Mouse (Mus musculus) ovary, postnatal 36 days (tissue): ENCODE data around the gene Gm26657.

Experiments used
- DNase-seq: peaks from one replicate; pipeline ENCODE4 v3.0.0; 2022; ENCODE audit warnings: low spot score, mixed read lengths

Gm26657 gene

DNA sequence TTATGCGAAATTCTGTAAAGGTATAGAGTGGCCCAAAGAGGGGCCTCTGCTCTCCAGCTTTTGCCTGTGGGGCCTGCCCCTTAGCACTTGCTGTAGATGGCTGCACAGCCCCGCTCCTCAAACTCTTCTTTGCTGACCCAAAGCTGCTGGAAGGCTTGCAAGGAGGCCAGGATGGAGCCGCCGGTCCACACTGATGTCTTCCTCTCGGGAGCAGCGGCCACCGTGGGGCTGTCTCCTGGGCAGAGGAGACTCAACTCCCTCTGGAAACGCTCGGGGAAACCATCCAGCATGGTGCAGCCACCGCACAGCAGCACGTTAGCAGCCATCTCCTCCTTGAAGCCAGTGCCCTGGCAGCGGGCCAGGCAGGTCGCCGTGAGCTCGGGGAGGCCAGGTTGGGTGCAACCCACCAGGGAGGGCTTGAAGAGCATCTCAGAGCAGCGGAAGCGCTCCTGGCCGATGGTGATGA, at the start of gene Gm26657:
Gene Gm26657 (plus strand): TSS at position 51 of the 466 bp plus-strand sequence.
- DNase-seq, result no peak

DNA sequence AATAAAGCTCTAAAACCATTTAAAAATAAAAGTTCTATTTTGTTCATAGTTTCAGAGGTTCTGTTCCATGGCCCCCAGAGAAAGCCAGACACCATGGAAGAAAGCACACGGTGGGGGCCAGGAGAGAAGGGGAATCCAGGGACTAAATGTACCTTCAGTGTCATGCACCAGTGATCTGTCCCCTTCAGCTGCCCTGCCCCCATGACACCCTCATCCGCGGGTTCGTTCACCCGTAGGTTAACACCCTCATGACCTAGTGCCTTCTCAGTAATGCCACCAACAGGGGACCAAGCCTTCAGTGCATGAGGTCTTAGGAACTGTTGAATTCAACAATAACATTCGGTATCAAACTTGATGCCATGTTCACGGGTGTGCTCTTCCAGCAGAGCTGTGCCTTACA, 43.5 kb upstream of the Gm26657 start:
- no peak for DNase-seq

DNA sequence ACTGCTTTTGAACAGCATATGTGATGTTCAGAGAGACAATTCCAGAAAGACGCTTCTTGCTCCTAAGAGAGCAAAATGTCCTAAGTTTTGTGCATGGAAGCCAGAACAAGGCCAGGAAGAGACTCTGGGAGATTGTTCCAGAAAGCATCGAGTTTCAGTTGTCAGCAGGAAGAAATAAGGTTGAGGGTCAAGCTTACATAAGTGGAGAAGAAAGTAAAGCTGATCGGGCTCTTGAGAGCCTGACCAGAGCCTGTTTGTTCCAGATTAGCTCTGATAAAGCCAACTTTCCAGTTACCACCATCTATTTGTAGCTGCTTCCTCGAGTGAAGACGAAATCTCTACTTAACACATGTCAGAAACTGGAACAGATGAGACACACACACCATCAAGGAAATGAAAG, 41.2 kb upstream of the Gm26657 start:
- DNase-seq, result no peak

DNA sequence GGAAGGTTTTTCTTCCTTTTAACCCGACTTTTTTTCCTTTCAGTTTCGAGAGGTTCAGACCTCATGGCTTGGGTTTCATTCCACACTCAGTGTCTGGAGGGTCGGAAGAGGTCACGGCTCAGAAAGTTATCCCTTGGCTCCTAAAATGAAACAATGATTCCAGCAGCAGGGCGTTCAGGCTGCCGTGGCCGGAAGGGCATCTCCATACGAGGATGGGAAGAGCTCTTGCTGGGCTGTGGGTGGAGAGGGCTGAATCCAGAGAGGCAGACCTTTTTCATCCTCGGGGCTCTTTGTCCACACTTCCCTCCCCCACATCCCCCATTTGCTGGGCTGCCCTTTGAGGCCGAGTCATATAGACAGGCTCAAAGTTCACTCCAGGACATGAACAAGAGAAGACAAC, 37.6 kb upstream of the Gm26657 start:
- DNase-seq, result no peak

DNA sequence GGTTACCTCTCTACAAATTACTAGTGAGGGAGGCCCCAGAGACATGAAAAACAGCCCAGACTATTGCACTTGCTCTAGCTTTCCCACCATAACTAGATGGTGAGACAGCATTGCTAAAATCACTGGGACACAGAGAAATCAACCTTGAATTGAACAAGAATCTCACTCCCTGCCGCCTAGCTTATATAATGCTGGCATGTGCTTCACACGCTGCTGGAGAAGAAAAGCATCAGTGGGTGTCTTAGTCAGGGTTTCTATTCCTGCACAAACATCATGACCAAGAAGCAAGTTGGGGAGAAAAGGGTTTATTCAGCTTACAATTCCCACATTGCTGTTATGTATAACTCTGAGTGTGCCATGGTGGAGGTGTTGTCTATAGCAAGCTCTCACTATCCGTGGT, 26.7 kb upstream of the Gm26657 start:
- DNase-seq, result no peak

DNA sequence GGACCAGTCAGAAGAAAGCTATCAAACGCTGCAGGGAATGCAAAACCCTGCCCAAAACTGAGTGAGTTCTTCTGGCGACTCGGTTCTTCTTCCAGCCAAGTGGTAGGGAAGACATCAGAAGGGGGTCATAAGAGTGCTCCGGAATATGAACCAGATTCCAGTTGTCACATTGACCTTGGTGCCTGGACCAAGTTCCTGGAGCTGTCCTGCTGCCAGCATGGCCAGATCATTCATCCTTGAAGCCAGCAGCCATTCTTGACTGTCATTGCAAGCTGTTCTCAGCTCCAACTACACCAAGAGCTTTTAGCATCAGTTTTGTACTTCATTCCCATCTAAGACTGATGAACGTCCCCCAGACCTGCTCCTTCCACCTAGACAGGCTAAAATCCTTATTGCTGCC, 23.1 kb upstream of the Gm26657 start:
- DNase-seq, result no peak

DNA sequence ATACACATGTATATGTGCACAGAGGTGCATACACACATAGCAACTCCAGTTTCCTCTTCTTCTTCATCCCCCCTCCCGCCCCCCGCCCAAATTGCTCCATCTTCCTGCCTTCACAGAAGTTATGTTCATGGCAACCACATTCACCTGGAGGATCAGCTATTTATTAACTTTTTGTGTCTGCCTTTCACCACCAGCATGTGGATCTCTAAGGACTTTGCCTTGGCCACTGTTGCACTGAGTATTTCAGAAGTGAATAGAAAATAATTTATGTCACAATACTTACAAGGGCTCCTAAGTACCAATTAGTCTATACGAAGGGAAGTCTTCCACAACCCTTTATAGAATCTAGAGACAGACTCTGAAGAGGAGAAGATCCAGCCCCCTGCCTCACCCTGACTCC, 21.9 kb upstream of the Gm26657 start:
- DNase-seq, result no peak

DNA sequence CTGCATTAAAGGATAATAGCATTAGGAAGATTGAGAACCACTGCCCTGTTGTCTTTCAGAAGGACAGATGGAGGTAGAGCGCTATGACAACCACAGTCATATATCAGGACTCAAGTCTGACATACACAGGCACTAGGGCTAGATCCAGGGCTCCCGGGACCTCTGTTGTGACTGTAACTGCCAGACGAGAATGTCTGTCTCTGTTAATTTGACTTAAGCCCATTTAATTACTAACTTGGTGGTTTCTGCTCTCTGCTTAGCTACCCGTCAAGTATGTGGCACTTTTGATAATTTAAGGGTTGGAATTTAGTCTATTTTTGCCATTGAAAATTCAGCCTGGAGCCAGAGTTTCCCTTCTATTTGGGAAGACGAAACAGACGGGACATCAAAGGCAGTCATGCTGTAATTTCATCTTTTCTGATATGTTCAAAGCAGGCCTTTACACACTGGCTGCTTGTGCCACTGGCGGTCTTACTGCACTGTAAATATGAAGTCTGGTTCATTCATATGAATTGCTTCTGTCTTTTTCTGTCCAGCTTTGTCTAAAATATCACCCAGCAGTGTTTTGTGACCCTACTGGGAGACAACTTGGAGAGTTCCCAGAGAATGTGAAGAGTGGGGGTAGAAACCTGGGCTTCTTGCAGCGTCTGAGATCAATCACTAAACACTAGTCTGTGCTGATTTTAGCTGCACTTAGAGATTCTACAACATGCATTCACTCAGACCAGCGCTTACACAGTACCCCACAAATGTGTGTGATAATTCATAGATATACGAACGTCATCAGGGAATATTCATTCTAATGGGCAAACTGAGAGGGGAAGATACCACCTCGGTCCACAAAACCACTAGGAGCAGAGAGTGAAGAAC, 21.1 kb upstream of the Gm26657 start:
- no peak for DNase-seq

DNA sequence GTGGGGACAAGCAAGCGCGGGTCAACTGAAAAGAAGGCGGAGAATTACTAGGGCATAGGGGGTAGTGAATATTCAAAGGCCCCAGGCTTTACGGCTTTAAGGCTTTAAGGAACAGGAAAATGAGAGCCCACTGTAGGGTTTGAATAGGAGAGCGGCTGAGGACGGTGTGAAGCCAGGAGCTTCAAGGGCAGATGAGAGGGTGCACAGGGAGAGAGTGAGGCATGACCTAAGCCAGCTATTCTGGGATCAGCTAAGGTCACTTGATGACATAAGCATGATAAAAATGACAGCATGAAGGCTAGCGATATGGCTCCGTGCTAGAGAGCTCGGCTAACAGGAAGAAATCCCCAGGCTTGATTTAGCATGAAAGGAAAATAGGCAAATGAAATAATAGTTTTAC, 20.4 kb upstream of the Gm26657 start:
- DNase-seq, result no peak

DNA sequence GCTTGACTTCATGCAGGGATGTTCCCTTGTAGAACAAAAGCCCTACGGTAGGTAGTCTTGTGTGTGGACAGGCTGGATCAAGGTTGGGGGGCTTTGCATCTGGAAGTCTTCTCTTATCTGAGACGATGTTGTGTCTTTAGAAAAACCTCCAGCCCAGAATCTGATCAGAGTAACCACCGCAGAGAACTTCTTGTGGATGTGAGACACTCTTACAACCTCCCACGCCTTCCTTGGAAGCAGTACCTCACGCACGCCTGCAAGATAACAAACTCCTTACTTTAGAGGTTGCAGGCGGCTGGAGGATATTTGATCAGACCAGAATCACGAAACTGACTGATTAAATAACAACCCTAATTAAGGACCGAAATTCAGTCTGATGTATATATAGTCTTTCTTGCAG, 19.5 kb upstream of the Gm26657 start:
- no peak for DNase-seq

DNA sequence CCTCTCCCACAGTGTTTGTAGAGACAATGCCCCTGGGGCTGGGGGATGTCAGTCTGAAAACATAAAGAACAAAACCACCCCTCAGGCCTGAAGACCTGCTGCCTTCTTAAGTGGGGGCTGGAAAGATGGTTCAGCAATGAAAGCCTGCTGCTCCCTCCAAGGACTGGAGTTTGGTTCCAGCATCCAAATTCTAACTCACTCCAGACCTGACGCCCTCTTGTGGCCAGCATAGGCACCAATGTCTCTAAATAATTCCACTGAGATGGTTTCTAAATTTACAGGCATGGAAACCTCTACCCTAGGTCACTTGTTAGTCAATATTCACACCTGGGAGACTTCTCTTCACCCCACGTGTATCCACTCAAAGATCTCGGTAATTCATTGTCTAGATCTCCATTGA, 18.4 kb upstream of the Gm26657 start:
- no peak for DNase-seq

DNA sequence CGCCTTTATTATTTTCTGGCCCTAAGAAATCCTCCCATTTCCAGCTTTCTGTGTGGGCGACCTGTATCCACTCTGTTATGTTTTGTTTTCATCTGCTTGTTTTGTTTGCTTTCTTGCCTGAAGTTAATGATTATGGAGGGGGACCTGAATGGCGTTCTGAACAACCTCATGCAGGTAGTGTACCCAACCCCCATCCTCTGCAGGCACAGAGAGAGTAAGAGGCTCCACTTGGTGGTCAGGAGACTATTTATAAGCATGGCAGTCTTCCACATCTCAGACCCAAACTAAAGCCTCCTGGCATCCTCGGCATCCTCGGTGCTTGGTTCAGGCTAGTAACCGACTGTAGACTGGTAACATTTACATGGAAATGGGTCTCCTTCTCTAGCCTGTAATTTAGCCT, 17.5 kb upstream of the Gm26657 start:
- DNase-seq, result no peak

DNA sequence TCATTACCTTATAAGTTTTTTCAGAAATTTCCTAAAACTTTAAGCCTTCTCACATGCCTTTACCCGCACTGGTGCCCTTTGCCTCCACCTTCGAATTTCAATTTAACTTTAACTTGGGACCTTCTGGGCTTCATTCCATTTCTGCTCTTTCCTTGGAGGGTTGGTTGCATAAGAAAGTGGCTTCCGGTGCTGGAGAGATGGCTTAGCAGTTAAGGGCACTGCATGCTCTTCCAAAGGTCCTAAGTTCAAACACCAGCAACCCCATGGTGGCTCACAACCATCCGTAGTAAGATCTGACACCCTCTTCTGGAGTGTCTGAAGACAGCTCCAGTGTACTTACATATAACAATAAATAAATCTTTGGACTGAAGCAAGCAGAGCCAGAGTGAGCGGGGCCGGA, 16.6 kb upstream of the Gm26657 start:
- no peak for DNase-seq

DNA sequence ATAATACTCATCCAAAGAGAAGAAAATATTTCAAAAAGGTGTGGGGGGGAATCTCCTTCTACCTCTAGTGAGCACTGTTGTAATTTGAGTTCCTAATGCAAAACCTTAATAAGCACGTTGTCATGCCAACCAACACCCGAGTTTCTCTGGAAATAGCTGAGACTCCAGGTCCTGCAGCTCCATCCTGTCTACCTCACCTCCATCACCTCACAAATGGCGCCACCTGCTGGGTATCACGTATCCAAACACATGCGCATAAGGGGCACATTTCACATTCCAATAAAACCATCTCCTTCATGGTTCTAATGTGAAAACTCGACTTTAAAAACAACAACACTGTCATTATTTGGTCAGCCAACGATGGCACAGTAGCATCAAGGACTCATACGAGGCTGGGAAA, 14.0 kb upstream of the Gm26657 start:
- DNase-seq, result no peak

DNA sequence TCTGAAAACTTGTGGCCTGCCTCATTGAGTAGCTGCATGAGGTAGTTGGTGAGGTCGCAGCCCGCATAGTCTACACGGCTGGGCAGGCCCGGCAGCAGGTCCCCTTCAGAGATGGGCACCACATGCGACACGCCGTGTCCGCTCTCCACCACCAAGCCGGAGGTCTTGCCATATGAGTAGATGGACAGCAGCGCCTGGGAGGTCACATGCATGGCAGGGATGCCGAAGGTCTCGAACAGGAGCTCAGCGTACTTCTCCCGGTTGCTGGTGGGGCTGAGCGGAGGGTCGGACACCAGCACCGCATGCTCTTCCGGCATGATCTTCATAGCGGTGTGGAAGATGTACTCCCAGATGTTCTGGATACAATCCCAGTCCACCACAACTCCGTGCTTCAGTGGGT, 741 bp downstream of the Gm26657 start:
- no peak for DNase-seq

DNA sequence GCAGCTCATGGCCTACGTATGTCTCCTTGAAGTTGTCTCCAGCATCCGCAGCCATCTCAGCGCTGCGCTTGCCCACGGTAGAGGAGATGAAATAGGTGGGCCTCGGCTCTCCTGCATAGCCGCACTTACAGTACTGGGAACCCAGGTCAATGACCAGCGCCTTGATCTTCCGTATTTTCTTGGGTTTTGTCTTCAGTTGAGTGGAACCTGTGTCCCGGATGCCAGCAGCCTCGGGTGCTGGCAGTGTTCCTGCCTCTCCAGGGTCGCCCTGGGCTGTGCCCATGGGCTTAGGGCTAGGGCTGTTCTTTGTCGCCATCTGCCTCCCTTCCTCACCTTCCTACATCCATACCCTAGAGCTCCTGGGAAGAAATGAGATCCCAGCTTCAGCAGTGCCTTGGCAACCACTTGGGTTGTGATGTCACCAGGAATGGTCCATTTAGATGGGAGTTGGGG, 1.2 kb downstream of the Gm26657 start, which contains the start of gene Actl7b:
Gene Actl7b (minus strand): TSS at position 403 of the 453 bp plus-strand sequence.
- DNase-seq, result no peak

DNA sequence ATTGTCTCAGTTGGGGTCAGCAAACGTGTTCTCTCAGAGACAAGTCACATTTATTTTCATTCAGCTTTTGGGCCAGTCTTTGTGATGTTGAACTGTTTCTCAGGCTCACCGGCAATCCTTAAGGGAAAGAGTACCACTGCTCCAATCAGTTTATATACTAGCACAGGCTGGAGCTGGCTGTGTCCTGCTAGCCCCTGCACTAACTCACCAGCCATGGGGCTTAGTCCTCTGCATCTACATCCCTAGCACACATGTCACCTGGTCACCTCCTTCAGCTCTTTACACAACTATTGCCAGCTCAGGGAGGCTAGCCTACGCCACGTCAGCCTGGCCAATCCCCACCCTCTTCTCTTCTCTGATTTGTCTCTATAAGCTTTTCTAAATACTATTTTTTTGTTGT, 2.8 kb downstream of the Gm26657 start:
- DNase-seq, result no peak

DNA sequence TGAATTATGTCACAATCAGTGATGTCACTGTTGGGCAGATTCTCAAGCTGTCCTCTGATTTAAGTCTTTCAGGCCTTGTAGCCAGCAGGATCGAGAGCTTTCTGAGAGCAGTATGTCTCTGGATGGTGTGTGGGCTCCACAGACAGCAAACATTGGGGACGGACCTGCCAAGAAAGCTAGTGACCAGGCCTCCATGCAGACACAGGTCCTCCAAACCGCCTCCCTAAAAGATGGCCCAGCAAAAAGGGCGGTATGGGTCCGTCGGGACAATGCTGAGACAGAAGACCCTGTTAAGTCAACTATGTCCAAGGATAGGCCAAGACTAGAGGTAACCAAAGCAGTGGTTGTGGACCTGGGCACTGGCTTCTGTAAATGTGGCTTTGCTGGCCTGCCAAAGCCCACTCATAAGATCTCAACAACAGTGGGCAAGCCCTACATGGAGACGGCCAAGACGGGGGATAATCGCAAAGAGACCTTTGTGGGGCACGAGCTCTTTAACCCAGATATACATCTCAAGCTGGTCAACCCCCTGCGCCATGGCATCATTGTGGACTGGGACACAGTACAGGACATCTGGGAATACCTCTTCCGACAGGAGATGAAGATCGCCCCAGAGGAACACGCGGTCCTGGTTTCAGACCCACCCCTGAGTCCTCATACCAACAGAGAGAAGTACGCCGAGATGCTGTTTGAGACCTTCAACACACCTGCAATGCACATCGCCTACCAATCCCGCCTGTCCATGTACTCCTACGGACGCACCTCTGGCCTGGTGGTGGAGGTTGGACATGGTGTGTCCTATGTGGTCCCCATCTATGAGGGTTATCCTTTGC, 3.7 kb downstream of the Gm26657 start, which contains the start of gene Actl7a:
Gene Actl7a (plus strand): TSS at position 51 of the 833 bp plus-strand sequence.
- DNase-seq, result no peak

DNA sequence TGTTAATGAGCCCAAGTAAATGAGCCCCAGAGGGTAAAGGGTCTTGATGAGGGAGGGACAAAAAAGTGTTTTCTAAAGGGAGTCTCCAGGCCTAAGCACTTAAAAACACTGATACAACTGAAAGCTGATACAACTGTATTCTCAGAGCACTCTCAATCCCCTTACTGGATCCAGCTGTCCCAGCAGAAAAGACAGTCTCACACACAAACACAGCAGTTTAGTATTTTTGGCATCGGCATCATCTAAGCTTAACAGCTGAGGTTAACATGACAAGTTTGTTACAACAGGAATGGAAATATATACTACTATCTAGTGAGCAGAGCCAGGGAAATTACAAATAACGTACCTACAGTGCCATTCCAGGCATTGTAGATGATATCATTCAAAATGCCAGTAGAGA, 6.5 kb downstream of the Gm26657 start:
- no peak for DNase-seq

DNA sequence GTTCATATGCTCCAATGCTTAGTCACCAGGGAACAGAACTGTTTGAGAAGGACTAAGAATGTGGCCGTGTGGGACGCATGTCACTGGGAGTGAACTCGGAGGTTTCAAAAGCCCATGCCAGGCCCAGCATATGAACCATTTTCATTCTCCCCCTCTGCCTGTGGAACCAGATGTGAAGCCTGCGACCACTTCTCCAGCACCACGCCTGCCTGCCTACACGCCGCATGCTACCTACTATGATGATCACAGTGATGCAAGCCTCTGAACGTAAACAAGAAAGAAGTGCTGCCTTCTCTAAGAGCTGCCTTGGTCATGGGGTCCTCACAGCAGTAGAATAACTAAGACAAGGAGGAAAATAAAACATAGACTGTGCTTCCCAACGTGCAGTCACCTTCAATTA, 7.6 kb downstream of the Gm26657 start:
- no peak for DNase-seq

DNA sequence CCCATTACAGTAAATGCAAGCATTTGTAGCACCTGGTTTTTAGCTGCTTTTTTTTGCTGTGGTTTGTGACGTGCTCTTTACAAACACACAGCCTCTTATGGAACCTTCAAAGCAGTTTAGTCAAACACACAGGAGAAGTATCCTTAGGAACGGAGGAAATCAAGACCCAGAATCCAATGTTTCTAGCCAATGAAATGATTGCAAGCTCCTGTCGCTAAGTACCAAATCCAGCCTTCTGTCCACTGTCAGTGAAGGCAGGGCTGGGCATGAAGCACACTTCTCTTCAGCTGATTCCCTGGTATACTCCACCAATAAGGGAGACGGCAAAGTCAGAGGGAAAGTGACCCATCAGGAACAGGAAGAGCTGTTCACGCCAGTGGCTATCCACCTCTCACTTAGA, 16.2 kb downstream of the Gm26657 start:
- DNase-seq, result no peak

DNA sequence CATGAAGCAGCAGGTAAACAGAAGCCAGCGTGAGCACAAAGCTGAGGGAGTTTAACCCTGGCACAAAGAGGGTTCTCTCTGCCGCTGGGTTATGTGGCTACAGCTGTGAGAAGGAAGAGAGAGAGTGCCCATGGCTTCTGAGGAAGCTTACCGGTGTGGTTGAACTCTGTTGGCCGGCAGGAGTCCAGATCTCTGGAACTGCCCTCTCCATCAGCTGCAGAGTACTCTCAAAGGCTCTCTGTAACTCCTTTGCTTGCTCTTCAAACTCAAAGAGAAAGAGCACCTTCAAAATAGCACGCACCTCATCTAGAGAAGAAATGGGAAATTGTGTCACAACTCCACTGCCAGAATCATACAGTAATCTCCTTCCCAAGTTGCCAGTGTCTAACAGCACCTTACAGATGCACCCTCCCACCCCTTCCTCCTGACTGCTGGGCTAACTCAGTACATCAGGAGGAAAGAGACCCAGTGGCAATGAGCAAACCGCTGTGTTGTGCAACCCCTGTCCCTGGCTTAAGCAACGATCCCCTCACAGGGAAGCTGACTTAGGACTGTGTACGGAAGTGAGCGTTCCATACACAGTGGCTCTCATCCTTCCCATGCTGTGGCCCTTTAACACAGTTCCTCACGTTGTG, 17.2 kb downstream of the Gm26657 start:
- no peak for DNase-seq
